Mouse (Mus musculus) A20 (cell line): ENCODE data around the gene Ltb4r1.
A peak's percentile ranks its signal among the peaks of the same experiment; 100 is the strongest.

Source experiments
- DNase-seq: peaks from one replicate; pipeline ENCODE4 v3.0.0-alpha.2; 2011; ENCODE audit warnings: low read depth, low spot score

Ltb4r1 gene

DNA sequence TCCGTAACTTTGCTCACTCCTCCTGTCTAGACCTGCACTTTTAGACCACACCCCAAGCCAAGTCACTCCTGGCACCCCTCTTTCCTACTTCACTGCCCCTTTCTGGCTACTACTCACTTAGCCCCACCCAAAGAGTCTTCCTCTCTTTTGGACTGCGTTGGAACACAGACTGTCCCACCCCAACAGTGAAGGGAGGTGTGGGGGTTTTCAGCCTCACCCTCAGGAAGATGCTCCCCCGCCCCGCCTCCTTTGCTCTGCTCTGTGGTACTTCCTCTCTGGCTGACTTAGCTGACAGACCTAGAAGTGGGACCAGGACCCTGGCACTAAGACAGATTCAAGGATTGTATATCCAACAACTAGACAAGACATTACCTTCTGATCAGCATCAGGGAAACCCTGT is at the start of gene Ltb4r1:
Gene Ltb4r1, plus strand, starts transcription at position 267 of the 400 bp plus-strand sequence.
- no peak for DNase-seq

- no peak for DNase-seq
Measured at GRCm38 (mm10) chr14:55716271-55716670, 49.5 kb upstream of the Ltb4r1 start.

DNA sequence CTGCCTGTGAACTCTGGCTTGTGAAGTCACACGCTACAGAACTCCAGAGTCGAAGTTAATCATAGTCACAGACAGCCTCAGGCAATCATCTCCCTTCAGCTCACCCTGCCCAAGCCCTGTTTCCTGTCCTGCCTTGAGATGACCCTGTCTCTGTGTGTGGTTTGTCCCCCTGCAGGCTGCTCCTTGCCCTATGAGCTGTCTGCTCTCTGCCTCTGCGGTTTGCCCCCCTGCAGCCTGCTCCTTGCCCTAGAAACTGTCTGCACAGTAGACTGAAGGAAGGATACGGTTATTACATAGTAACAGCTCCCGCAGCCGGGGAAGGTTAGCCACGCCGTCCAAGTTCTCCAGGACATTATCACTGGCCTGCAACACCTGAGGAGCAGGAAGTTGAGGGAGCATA is 48.9 kb upstream of the Ltb4r1 start:
- no peak for DNase-seq

GRCm38 (mm10) chr14:55719737-55720136 is 46.0 kb upstream of the Ltb4r1 start:
- no peak for DNase-seq

DNA sequence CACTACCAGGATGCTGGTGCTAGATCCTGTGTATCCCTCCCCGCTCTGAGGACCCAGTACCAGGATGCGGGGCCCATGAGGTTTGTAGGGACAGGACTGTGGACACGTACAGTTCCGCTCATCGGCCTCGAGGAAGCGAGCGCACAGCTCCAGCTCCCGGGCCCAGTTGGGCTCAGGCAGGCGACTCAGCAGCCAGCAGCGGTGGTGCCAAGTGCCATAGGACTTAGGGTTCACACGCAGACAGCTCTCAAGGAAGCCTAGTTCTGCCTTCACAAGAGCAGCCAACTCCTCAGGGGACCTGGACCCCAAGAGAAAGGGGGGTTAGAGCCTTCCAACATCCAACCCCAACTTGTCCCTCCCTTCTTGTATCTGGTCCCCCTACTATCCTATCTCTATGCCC is 45.1 kb upstream of the Ltb4r1 start:
- no peak for DNase-seq

GRCm38 (mm10) chr14:55721076-55721475 is 44.7 kb upstream of the Ltb4r1 start:
- DNase-seq, result no peak

DNA sequence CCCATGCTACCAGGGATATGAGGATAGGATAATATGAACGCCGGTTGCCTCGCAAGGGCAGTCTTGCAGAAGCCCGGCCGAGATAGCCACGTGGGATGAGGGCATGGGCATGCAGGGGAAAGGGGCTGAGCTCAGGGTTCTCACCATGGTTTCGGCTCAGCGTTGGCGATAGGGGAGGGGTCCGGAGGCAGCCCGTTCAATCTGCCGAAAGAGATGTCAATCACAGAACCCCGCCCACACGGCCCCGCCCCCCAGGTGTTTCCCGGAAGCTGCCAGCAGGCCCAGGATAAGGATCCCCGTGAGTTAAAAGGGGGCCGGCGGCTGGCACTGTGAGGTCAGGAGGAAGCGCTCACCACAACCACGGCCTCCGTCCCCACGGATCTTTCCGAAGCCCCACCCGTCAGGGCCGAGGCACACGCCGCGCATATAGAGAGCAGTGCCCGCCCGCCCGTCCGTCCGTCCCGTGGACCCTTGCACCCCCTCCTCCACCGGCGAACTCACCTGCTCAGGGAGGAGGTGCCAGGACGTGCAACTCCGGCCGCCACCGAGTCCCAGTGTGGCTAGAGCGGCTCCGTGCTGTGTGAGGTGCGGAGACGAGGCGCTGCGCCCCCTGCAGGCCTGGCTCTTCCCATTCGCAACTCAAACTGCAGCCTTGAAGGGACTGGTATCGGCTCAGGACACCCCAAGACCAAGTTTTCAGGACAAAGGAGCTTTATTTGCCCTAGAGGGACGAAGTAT is 43.9 kb upstream of the Ltb4r1 start, which contains the start of gene Rabggta:
Gene Rabggta, minus strand, starts transcription at position 564 of the 738 bp plus-strand sequence.
- peak; percentile 98 for DNase-seq

GRCm38 (mm10) chr14:55722438-55722945 is 43.3 kb upstream of the Ltb4r1 start:
- no peak for DNase-seq

DNA sequence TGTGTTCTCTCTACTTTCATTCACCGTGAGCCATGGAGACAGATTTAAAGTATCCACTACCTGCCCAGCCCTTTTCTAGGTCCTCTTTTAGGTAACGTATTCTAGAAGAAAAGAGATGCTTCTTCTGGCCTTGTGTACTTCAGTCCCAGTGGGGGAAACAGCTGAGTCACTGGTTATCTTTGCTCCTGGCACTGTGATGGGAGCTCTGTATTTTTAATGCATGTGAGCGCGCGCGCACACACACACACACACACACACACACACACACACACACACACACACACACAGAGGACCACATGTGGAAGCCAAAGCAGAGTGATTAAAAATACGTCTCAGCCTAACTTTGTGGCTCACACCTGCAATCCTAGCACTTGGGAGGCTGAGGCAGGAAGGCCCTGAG is 42.3 kb upstream of the Ltb4r1 start:
- peak; percentile 50 for DNase-seq

GRCm38 (mm10) chr14:55724411-55724871 is 41.3 kb upstream of the Ltb4r1 start:
- peak; percentile 94 for DNase-seq

DNA sequence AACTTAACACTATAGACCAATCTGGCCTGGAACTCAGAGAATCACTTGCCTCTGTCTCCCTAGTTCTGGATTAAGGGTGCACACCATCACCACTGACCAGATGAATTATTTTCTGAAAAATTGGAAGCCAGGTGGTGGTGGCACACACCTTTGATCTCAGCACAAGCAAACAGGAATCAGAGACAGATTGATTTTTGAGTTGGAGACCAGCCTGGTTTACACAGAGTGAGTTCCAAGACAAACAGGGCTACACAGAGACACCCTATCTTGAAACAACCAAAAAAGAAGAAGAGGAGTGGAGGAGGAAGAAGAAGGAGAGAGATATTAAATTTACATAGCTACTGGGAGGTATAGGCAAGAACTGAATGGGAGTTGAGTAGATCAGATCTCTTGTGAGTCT is 39.5 kb upstream of the Ltb4r1 start:
- peak; percentile 22 for DNase-seq

- peak; percentile 68 for DNase-seq
Measured at GRCm38 (mm10) chr14:55727889-55728685, 37.7 kb upstream of the Ltb4r1 start.

DNA sequence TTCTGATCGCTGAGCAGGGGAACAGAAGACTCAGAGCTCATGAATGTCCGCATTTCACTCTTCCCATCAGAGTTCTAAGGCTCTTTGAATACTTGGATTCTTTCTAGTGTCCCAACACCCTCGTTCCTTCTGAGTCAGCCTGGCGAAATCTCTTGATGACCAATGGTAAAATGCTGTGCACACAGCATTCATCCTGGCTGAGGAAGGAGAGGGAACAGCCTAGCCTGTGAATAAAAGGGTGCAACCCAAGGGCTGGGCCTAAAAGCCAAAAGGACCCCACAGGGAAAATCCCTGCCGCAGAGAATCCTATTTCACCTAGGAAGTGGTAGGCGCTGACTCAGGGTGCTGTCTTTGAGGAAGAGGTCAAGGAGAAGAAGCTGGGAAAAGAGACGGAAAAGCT is 35.6 kb upstream of the Ltb4r1 start:
- DNase-seq, result no peak

GRCm38 (mm10) chr14:55730531-55731032 is 35.2 kb upstream of the Ltb4r1 start:
- DNase-seq, result no peak

- DNase-seq, result no peak
Measured at GRCm38 (mm10) chr14:55733889-55734288, 31.9 kb upstream of the Ltb4r1 start.

GRCm38 (mm10) chr14:55734869-55735268 is 30.9 kb upstream of the Ltb4r1 start:
- no peak for DNase-seq

DNA sequence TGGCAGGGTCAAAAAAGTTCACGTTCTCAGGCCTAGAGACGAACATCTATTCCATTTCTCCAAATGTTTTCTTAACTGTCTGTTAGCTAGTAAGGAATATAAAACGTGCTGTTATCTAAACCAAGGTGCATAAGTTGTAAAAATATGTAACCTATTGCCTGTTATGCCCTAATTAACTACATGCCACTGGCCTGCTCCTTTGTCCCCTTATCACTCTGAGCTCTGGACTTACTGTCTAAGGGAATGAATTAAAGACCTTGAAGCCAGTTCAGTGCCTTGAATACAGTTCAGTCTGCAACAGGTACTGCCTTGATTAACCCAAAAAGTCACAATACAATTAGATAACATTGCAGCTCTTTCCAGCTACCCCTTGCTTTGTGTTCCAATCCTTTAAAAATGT is 30.4 kb upstream of the Ltb4r1 start:
- no peak for DNase-seq

- DNase-seq, result no peak
Measured at GRCm38 (mm10) chr14:55735758-55736157, 30.0 kb upstream of the Ltb4r1 start.

- no peak for DNase-seq
Measured at GRCm38 (mm10) chr14:55737086-55737687, 28.6 kb upstream of the Ltb4r1 start.

- DNase-seq, result peak; percentile 93
Measured at GRCm38 (mm10) chr14:55743711-55744110, 22.1 kb upstream of the Ltb4r1 start.

DNA sequence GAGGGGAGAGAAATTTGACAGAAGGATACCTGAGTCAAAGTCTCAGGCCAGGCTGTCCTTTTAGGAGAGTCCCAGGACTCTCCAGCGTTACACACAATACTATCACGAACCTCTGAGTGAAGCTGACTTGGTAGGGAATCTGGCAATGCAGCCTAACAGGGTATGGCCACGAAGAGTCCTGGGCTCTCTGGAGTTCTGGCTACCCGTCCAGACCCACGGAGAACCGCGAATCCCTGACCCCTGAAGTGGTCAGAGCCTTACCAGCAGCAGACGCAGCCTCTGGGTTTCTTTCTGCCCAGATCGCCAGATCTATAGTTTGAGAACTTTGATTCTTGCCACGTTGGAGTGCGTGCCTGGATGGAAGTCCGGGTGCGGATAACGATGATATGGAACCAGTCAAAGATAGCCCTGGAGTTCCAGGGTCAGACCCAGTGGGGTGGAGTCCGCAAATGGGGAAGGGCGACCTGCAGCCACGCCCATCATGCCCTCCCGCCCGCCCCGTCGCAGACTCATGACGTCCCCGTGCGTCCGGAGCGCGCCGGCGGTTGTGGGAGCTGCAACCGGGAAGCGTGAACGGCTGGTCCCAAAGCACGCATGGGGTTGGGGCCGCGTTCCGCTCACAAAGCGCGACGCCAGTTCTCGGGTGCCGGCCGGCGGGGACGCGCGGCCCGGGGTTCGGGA is 20.4 kb upstream of the Ltb4r1 start, which contains the start of the genes Dhrs1 and Nop9:
Gene Dhrs1, minus strand, starts transcription at position 511 of the 681 bp plus-strand sequence.
Gene Nop9, plus strand, starts transcription at position 514 of the 681 bp plus-strand sequence.
- DNase-seq, result peak; percentile 92
